ENCODE assay signal across 14 mouse cellular contexts in the genomic region with DNA sequence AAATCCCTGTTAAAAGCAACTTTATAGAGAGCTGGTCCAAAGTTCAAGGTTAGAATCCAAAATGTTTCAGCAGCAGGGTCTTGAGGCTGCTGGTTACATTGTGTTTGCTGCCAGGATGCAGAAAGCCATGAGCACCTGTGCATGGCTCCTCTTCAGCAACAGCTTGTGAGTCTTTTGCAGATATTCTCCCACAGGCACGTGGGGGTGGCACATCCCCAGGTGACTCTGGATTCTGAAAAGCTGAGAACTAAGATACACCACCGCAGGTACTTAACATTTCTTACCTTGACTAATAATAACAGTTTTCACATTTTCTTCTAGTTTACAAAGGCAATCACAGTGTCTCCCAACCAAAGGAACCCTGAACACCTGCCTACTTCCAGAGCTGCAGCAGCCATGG.
"Had no signal": no experiment of that assay in that cellular context is flagged by ENCODE, and none has a peak within 500 bp of the region (broad histone marks: within the 10 kb centered on the region; RNA-seq: fewer than 3 reads in every experiment).

No protein-coding gene starts in this region.

- DNase-seq: cerebellum, adult 8-10 months; cerebellum, adult 9-10 months; cerebellum, adult 9-11 months; cerebellum, postnatal 10 days; cerebellum, postnatal 14 days; cerebellum, postnatal 25 days; cerebellum, postnatal 36 days; forebrain, postnatal 0 days; gastrocnemius, adult 2 months; gastrocnemius, postnatal 10 days; gastrocnemius, postnatal 14 days; gastrocnemius, postnatal 25 days; gastrocnemius, postnatal 36 days; heart, adult 2 months had no signal
